Mouse (Mus musculus): Measurements from ENCODE around the gene Gm29110. TPM values are rescaled to one million over a fixed set of nuclear protein-coding genes. Genes with fewer than 3 reads are reported as not detected.
"Not testable (repeated sequence)": the region's sequence is repeated elsewhere in the genome, so short reads cannot be mapped to it uniquely, and the experiment has no call there.

Gene Gm29110
- not detected in 2 replicates for polyA plus RNA-seq (2012; rRNA removed)

GRCm38 (mm10) chrY:74470231-74470630 lies at the start of gene Gm29110:
Gm29110 (plus strand) TSS chrY:74470531.
- DNase-seq (ENCODE audit: low read depth in 1 of 2, low spot score in 2 of 2); H3K4me3 ChIP-seq (ENCODE audit: extremely low read depth, insufficient read depth, insufficient read length); H3K27ac ChIP-seq (ENCODE audit: insufficient read depth, low read length); H3K36me3 ChIP-seq (ENCODE audit: control insufficient read depth, insufficient read depth, low read length); H3K27me3 ChIP-seq (ENCODE audit: control insufficient read depth, insufficient read depth, low read length); H3K4me1 ChIP-seq (ENCODE audit: control insufficient read depth, insufficient read depth, insufficient read length): not testable (repeated sequence)
- 74% methylated on average over 2 of the region's 6 CpGs for WGBS

Other genes starting within 250 kb of the Gm29110 start
- gene Gm21913, start 153.4 kb downstream of the Gm29110 start, polyA plus RNA-seq (2012; rRNA removed): not detected in 2 replicates

Measured in spleen, adult 2 months (tissue).